Mouse (Mus musculus) limb, embryonic 11.5 days (tissue): ENCODE measurements around the gene G3bp2. TPM values are rescaled to one million over a fixed set of nuclear protein-coding genes. Genes with fewer than 3 reads are reported as not detected.
"Not testable (repeated sequence)": the region's sequence is repeated elsewhere in the genome, so short reads cannot be mapped to it uniquely, and the experiment has no call there.

Experiments
- ATAC-seq: fragments of 200-750 bp; cut with Nextera tagmentation; 2 replicates; pipeline ENCODE4 v1.8.0; 2017; ENCODE audit warnings: low read depth; ENCODE audit not compliant: insufficient number of reproducible peaks, low FRiP score, low TSS enrichment
- DNase-seq: peaks from one replicate; pipeline ENCODE4 v3.0.0-alpha.2; 2015; ENCODE audit warnings: low spot score
- H3K27ac ChIP-seq: fragments of 300-500 bp; sonication (generic); replicated peaks from 2 replicates; pipeline ENCODE4 v1.5.1; 2014; ENCODE audit warnings: low read depth, mild to moderate bottlenecking, low read length
- H3K27me3 ChIP-seq: fragments of 300-500 bp; sonication (generic); 2 replicates; pipeline ENCODE4 v1.6.1; 2014; ENCODE audit warnings: mild to moderate bottlenecking, low read length, mixed read lengths; ENCODE audit not compliant: control insufficient read depth, insufficient read depth
- H3K36me3 ChIP-seq: fragments of 300-500 bp; sonication (generic); 2 replicates; pipeline ENCODE4 v1.6.1; 2014; ENCODE audit warnings: mild to moderate bottlenecking, low read length, moderate library complexity, mixed read lengths; ENCODE audit not compliant: control insufficient read depth, insufficient read depth
- H3K4me1 ChIP-seq: fragments of 300-500 bp; sonication (generic); 2 replicates; pipeline ENCODE4 v1.6.1; 2014; ENCODE audit warnings: low read length, mixed read lengths; ENCODE audit not compliant: control insufficient read depth, insufficient read depth
- H3K4me2 ChIP-seq: fragments of 300-500 bp; sonication (generic); 2 replicates; pipeline ENCODE4 v1.6.1; 2014; ENCODE audit warnings: low read depth, mild to moderate bottlenecking, moderate library complexity; ENCODE audit not compliant: severe bottlenecking
- H3K4me3 ChIP-seq: fragments of 300-500 bp; sonication (generic); 2 replicates; pipeline ENCODE4 v1.5.1; 2014; ENCODE audit warnings: low read depth, low read length
- H3K9ac ChIP-seq: fragments of 300-500 bp; sonication (generic); 2 replicates; pipeline ENCODE4 v1.6.1; 2014; ENCODE audit warnings: mild to moderate bottlenecking, low read length
- H3K9me3 ChIP-seq: fragments of 300-500 bp; sonication (generic); 2 replicates; pipeline ENCODE4 v1.6.1; 2016; ENCODE audit warnings: low read length; ENCODE audit not compliant: control insufficient read depth
- WGBS: fragments of 180-500 bp; shearing (Covaris S2); extraction: QIAGEN DNeasy Blood & Tissue Kit; methylation state at CpG from one replicate; pipeline ENCODE4 v1.1.7; 2014; 5-methylcytosine and 5-hydroxymethylcytosine counted together
- polyA plus RNA-seq: library from polyadenylated mRNA; unstranded; fragments of >200 nt; fragmentation: Nextera tagmentation; extraction: Ambion mirVana; gene quantifications from 2 replicates; pipeline ENCODE4 v1.2.1, GENCODE M21; 2014

G3bp2 gene
- 256 TPM in 2 replicates for polyA plus RNA-seq

- H3K4me3 ChIP-seq = peak within 1 kb of the TSS; percentile 98
- no peaks in the 10 kb centered on the region for H3K36me3 ChIP-seq
- H3K27ac ChIP-seq = peak within 1 kb of the TSS; percentile 97
- H3K4me1 ChIP-seq = peaks cover 10% of the 10 kb centered on the region; the same call in 1 of the 2 replicates
- under 1% methylated on average over 65 of the region's 65 CpGs for WGBS
- no peaks in the 10 kb centered on the region for H3K27me3 ChIP-seq
- H3K9me3 ChIP-seq = no peaks in the 10 kb centered on the region
- H3K9ac ChIP-seq = peak within 1 kb of the TSS; percentile 98
- peak; percentile 98 for ATAC-seq
- DNase-seq = peak; percentile 99
- peak within 1 kb of the TSS; percentile 66 for H3K4me2 ChIP-seq
Measured at GRCm38 (mm10) chr5:92083417-92084038, at the start of gene G3bp2. Gene G3bp2, minus strand, starts transcription at chr5:92083719.

DNA sequence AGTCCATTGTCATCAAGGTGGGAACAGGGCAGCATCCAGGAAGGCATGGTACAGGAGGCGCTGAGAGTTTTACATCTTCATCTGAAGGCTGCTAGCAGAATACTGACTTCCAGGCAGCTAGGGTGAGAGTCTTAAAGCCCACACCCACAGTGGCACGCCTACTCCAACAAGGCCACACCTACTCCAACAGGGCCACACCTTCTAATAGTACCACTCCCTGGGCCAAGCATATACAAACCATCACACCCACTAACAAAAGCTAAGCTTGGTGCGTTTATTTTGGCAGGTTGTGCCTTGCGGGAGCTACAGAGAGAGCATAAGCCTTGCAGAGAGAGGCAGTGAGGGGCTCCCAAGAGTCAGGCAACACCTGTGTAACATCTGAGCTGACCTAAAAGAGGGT, 49.5 kb upstream of the G3bp2 start:
- not testable (repeated sequence) for H3K4me3 ChIP-seq, H3K9me3 ChIP-seq, H3K27ac ChIP-seq, DNase-seq, ATAC-seq, H3K4me1 ChIP-seq, H3K27me3 ChIP-seq, H3K36me3 ChIP-seq, H3K9ac ChIP-seq, H3K4me2 ChIP-seq
- WGBS = 69% methylated on average over 4 of the region's 4 CpGs

DNA sequence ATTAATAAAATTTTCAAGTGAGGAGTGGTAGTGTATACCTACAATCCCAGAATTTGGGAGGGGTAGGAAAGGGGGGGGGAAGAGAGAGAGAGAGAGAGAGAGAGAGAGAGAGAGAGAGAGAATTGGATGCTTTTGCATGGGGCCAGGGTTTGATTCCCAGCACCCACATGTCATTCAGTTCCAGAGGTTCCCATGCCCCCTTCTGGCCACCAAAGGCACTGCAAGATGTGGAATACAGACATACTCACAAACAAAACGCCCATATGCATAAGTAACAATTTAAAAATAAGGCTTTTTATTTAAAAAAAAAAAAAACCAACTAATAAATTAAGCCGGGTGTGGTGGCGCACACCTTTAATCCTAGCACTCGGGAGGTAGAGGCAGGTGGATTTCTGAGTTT, 48.6 kb upstream of the G3bp2 start:
- H3K4me1 ChIP-seq = peaks cover 4% of the 10 kb centered on the region; the same call in 1 of the 2 replicates
- H3K36me3 ChIP-seq = no peaks in the 10 kb centered on the region
- H3K4me3 ChIP-seq = no peak overlapping the region
- 90% methylated on average over 4 of the region's 4 CpGs for whole genome bisulfite sequencing
- DNase-seq = no peak
- no peak overlapping the region for H3K9ac ChIP-seq
- no peak overlapping the region for H3K4me2 ChIP-seq
- H3K9me3 ChIP-seq = no peaks in the 10 kb centered on the region
- no peaks in the 10 kb centered on the region for H3K27me3 ChIP-seq
- no peak overlapping the region for H3K27ac ChIP-seq
- no peak for ATAC-seq

- Histone ChIP-seq H3K4me3 (no peak overlapping the region), H3K4me1 (no peaks in the 10 kb centered on the region), H3K4me2 (no peak overlapping the region), H3K9ac (no peak overlapping the region), H3K27me3 (no peaks in the 10 kb centered on the region), H3K36me3 (no peaks in the 10 kb centered on the region), H3K27ac (no peak overlapping the region), H3K9me3 (no peaks in the 10 kb centered on the region)
- 90% methylated on average over 6 of the region's 6 CpGs for WGBS
- no peak for ATAC-seq
- no peak for DNase-seq
Measured at GRCm38 (mm10) chr5:92130040-92130682, 46.6 kb upstream of the G3bp2 start.

- no peaks in the 10 kb centered on the region for H3K27me3 ChIP-seq
- H3K4me1 ChIP-seq = no peaks in the 10 kb centered on the region
- no peak overlapping the region for H3K4me2 ChIP-seq
- H3K36me3 ChIP-seq = no peaks in the 10 kb centered on the region
- DNase-seq (no peak), ATAC-seq (no peak)
- 77% methylated on average over 1 of the region's 1 CpGs for WGBS
- H3K27ac ChIP-seq = no peak overlapping the region
- no peaks in the 10 kb centered on the region for H3K9me3 ChIP-seq
- H3K4me3 ChIP-seq = no peak overlapping the region
- no peak overlapping the region for H3K9ac ChIP-seq
Measured at GRCm38 (mm10) chr5:92129321-92129768, 45.8 kb upstream of the G3bp2 start.

DNA sequence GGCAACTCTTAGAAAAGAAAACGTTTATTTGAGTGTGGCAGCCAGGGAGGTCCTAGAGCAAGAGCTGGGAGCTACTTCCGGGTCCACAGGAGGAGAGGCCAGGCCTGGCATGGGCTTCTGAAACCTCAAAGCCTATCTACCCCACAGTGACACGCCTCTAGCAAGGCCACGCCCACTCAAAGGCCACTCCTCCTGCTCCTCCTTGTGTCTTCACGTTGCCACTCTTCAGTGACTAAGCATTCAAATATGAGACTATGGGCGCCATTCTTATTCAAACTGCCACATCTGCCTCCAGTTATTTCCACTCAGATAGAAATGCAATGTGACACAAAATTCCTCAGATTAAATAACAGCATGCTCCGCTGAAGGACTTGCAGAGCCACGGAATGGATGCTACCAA, 45.1 kb upstream of the G3bp2 start:
- Histone ChIP-seq H3K27ac (no peak overlapping the region), H3K9me3 (no peaks in the 10 kb centered on the region), H3K4me1 (no peaks in the 10 kb centered on the region), H3K36me3 (no peaks in the 10 kb centered on the region), H3K27me3 (no peaks in the 10 kb centered on the region), H3K9ac (no peak overlapping the region), H3K4me2 (no peak overlapping the region), H3K4me3 (no peak overlapping the region)
- WGBS = 11% methylated on average over 8 of the region's 8 CpGs
- DNase-seq (no peak), ATAC-seq (no peak)

DNA sequence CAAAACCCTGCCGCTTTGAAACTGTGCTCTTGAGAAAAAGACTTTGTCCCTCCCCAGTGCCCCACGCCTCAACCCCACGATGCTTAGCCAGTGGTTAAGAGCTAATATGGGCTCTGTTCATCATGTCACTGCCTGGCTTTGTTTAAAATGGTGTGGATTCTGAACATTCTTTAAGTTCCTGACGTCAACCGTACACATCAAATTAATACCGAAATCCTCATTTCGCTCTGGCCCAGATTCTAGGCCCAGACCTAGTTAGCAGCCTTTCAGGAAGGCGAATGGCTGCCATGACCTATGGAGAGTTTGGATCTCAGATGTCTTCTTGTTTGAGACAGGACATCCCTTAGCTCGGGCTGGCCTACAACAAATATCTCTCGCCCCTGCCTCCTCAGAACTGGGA, 44.2 kb upstream of the G3bp2 start:
- Histone ChIP-seq H3K4me3 (no peak overlapping the region), H3K9ac (peak overlapping the region; percentile 17; the same call in 1 of the 2 replicates), H3K36me3 (no peaks in the 10 kb centered on the region), H3K9me3 (no peaks in the 10 kb centered on the region; the same call in 1 of the 2 replicates), H3K4me2 (no peak overlapping the region), H3K4me1 (no peaks in the 10 kb centered on the region), H3K27me3 (no peaks in the 10 kb centered on the region), H3K27ac (no peak overlapping the region)
- ATAC-seq (no peak), DNase-seq (no peak)
- WGBS = 91% methylated on average over 10 of the region's 10 CpGs

DNA sequence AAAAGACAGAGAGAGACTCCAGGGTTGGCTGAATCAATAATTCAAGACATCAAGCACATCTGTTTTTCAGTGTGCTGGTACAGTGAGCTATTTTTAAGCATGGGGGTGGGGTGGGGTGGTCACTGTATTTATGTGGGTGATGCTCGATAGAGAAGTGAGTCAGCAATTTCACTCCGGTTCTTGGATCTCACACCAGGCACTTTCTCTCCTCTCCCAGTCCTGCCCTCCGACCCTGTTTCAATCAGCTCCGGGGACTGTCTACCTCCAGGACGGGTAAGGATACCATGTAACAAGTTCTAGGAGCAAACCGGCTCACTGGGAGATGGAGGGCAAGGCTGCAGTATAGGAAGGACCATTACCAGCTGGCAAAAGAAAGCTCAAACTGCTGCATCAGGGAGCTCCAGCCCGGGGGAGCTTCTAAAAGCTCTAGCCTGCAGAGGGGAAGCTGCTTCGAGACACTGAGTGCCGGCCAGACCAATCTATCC, 43.7 kb upstream of the G3bp2 start:
- H3K36me3 ChIP-seq = no peaks in the 10 kb centered on the region
- peak overlapping the region; percentile 17; the same call in 1 of the 2 replicates for H3K9ac ChIP-seq
- no peak overlapping the region for H3K27ac ChIP-seq
- H3K27me3 ChIP-seq = no peaks in the 10 kb centered on the region
- WGBS = 77% methylated on average over 9 of the region's 9 CpGs
- no peaks in the 10 kb centered on the region; the same call in 1 of the 2 replicates for H3K9me3 ChIP-seq
- 0 out of 2 replicates have a peak overlapping the region, but pooled peaks have one; percentile 16 for H3K4me2 ChIP-seq
- DNase-seq (no peak), ATAC-seq (no peak)
- no peak overlapping the region for H3K4me3 ChIP-seq
- H3K4me1 ChIP-seq = no peaks in the 10 kb centered on the region
